Mouse (Mus musculus): Measurements from ENCODE around the gene Ifi202b. TPM values are rescaled to one million over a fixed set of nuclear protein-coding genes. Genes with fewer than 3 reads are reported as not detected.
"Not testable (repeated sequence)": the region's sequence is repeated elsewhere in the genome, so short reads cannot be mapped to it uniquely, and the experiment has no call there.

The Ifi202b gene
- total and polyA plus RNA-seq, 2 experiments from 2014 or later, result 0.28 TPM; not detected in 1

- not testable (repeated sequence) for H3K4me2 ChIP-seq (ENCODE audit: low read depth, low read length)
These were observed 41.0 kb downstream of the Ifi202b start for GRCm38 (mm10) chr1:173941522-173941921.

DNA sequence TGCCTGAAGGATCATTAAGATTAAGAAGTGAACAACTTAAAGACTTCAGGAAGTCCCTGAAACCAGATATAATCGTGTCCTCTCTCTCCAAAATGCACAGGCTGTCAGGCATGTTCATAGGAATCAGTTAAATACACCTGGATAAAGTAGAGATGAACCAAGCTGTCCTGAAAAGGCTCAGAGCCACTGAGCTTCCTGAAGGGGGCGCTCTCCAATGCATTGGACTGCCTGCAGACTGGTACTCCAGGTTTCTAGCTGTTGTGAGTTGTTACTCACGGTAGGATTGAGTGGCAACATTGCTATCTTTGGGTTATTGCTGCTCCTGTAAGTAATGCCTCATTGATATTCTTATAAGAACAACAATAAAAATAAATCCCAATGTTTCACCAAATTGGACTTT is 63.3 kb downstream of the Ifi202b start:
- not testable (repeated sequence) for H3K4me1 ChIP-seq (ENCODE audit: insufficient read depth, low read length); DNase-seq (ENCODE audit: low spot score); H3K4me2 ChIP-seq (ENCODE audit: low read depth, low read length); H3K27me3 ChIP-seq (ENCODE audit: insufficient read depth, low read length); H3K9ac ChIP-seq (replicated peaks; ENCODE audit: low read length); H3K4me3 ChIP-seq (ENCODE audit: low read length); H3K36me3 ChIP-seq (ENCODE audit: insufficient read depth, low read length); H3K9me3 ChIP-seq (ENCODE audit: low read length); H3K27ac ChIP-seq; ATAC-seq
- 74% methylated on average over 2 of the region's 3 CpGs for WGBS

More at GRCm38 (mm10) chr1:173941522-173941921, 41.0 kb downstream of the Ifi202b start:
- H3K4me3 ChIP-seq (ENCODE audit: low read length); H3K27me3 ChIP-seq (ENCODE audit: insufficient read depth, low read length); H3K36me3 ChIP-seq (ENCODE audit: insufficient read depth, low read length); H3K9ac ChIP-seq (replicated peaks; ENCODE audit: low read length); H3K27ac ChIP-seq; H3K9me3 ChIP-seq (ENCODE audit: low read length); DNase-seq (ENCODE audit: low spot score); ATAC-seq; H3K4me1 ChIP-seq (ENCODE audit: insufficient read depth, low read length): not testable (repeated sequence)
- WGBS, result 97% methylated on average over 2 of the region's 2 CpGs

GRCm38 (mm10) chr1:173914559-173914958 is 68.0 kb downstream of the Ifi202b start:
- ATAC-seq, result no peak
- H3K4me1 ChIP-seq (ENCODE audit: insufficient read depth, low read length), result no peaks in the 10 kb centered on the region
- H3K9me3 ChIP-seq (ENCODE audit: low read length), result no peaks in the 10 kb centered on the region
- TF ChIP-seq CTCF (IDR thresholded peaks at IDR 0.05; ENCODE audit: low read depth), result no peak
- 82% methylated on average over 2 of the region's 2 CpGs for WGBS
- DNase-seq (ENCODE audit: low spot score), result no peak
- H3K36me3 ChIP-seq (ENCODE audit: insufficient read depth, low read length), result no peaks in the 10 kb centered on the region
- no peak overlapping the region for H3K4me2 ChIP-seq (ENCODE audit: low read depth, low read length)
- no peak overlapping the region for H3K27ac ChIP-seq
- no peak overlapping the region for H3K9ac ChIP-seq (replicated peaks; ENCODE audit: low read length)
- H3K27me3 ChIP-seq (ENCODE audit: insufficient read depth, low read length), result no peaks in the 10 kb centered on the region
- H3K4me3 ChIP-seq (ENCODE audit: low read length), result no peak overlapping the region

GRCm38 (mm10) chr1:173913256-173913791 is 69.2 kb downstream of the Ifi202b start:
- H3K9me3 ChIP-seq (ENCODE audit: low read length); H3K36me3 ChIP-seq (ENCODE audit: insufficient read depth, low read length); H3K4me1 ChIP-seq (ENCODE audit: insufficient read depth, low read length); H3K27ac ChIP-seq; H3K9ac ChIP-seq (replicated peaks; ENCODE audit: low read length); DNase-seq (ENCODE audit: low spot score); H3K4me2 ChIP-seq (ENCODE audit: low read depth, low read length); H3K4me3 ChIP-seq (ENCODE audit: low read length); ATAC-seq; H3K27me3 ChIP-seq (ENCODE audit: insufficient read depth, low read length): not testable (repeated sequence)

Other genes with a start within 250 kb of the Ifi202b start
- gene Ifi207, start 241.0 kb downstream of the Ifi202b start, total RNA-seq (2014; rRNA removed), result 0.43 and 0.94 TPM in 2 replicates
- gene Ifi207, start 241.0 kb downstream of the Ifi202b start, polyA plus RNA-seq (2015; fragmentation: Nextera tagmentation; extraction: Ambion mirVana), result 0.28 and 0.29 TPM in 2 replicates
- gene Ifi204, start 215.8 kb downstream of the Ifi202b start, total RNA-seq (2014; rRNA removed), result 0.26 and 0.50 TPM in 2 replicates
- 1.2 TPM in 2 replicates for gene Ifi204, start 215.8 kb downstream of the Ifi202b start, polyA plus RNA-seq (2015; fragmentation: Nextera tagmentation; extraction: Ambion mirVana)
- 0.14 TPM in 1 of 2 replicates, not detected in the other for gene Ifi211, start 69.7 kb downstream of the Ifi202b start, total RNA-seq (2014; rRNA removed)
- gene Ifi211, start 69.7 kb downstream of the Ifi202b start, polyA plus RNA-seq (2015; fragmentation: Nextera tagmentation; extraction: Ambion mirVana), result 0.40 and 0.63 TPM in 2 replicates
- 0.68 and 2.3 TPM in 2 replicates for gene Mndal, start 40.3 kb downstream of the Ifi202b start, total RNA-seq (2014; rRNA removed)
- 2.8 and 3.7 TPM in 2 replicates for gene Mndal, start 40.3 kb downstream of the Ifi202b start, polyA plus RNA-seq (2015; fragmentation: Nextera tagmentation; extraction: Ambion mirVana)
- 1.4 and 1.6 TPM in 2 replicates for gene Ifi203, start 40.1 kb downstream of the Ifi202b start, total RNA-seq (2014; rRNA removed)
- 2.3 and 2.6 TPM in 2 replicates for gene Ifi203, start 40.1 kb downstream of the Ifi202b start, polyA plus RNA-seq (2015; fragmentation: Nextera tagmentation; extraction: Ambion mirVana)
- not detected in 2 replicates for gene Ifi205, start 49.1 kb upstream of the Ifi202b start, total RNA-seq (2014; rRNA removed)
- gene Ifi205, start 49.1 kb upstream of the Ifi202b start, polyA plus RNA-seq (2015; fragmentation: Nextera tagmentation; extraction: Ambion mirVana), result not detected in 2 replicates
- not detected in 2 replicates for gene Olfr433, start 58.0 kb upstream of the Ifi202b start, total RNA-seq (2014; rRNA removed)
- not detected in 2 replicates for gene Olfr433, start 58.0 kb upstream of the Ifi202b start, polyA plus RNA-seq (2015; fragmentation: Nextera tagmentation; extraction: Ambion mirVana)
- not detected in 2 replicates for gene Olfr432, start 66.5 kb upstream of the Ifi202b start, total RNA-seq (2014; rRNA removed)
- gene Olfr432, start 66.5 kb upstream of the Ifi202b start, polyA plus RNA-seq (2015; fragmentation: Nextera tagmentation; extraction: Ambion mirVana), result not detected in 2 replicates
- gene Olfr430, start 83.9 kb upstream of the Ifi202b start, total RNA-seq (2014; rRNA removed), result not detected in 2 replicates
- not detected in 2 replicates for gene Olfr430, start 83.9 kb upstream of the Ifi202b start, polyA plus RNA-seq (2015; fragmentation: Nextera tagmentation; extraction: Ambion mirVana)
- gene Olfr429, start 101.6 kb upstream of the Ifi202b start, total RNA-seq (2014; rRNA removed), result not detected in 2 replicates
- gene Olfr429, start 101.6 kb upstream of the Ifi202b start, polyA plus RNA-seq (2015; fragmentation: Nextera tagmentation; extraction: Ambion mirVana), result not detected in 2 replicates
- gene Olfr427, start 114.1 kb upstream of the Ifi202b start, total RNA-seq (2014; rRNA removed), result not detected in 2 replicates
- gene Olfr427, start 114.1 kb upstream of the Ifi202b start, polyA plus RNA-seq (2015; fragmentation: Nextera tagmentation; extraction: Ambion mirVana), result not detected in 2 replicates
- not detected in 2 replicates for gene Olfr231, start 138.4 kb upstream of the Ifi202b start, total RNA-seq (2014; rRNA removed)
- not detected in 2 replicates for gene Olfr231, start 138.4 kb upstream of the Ifi202b start, polyA plus RNA-seq (2015; fragmentation: Nextera tagmentation; extraction: Ambion mirVana)
- gene Olfr424, start 148.8 kb upstream of the Ifi202b start, total RNA-seq (2014; rRNA removed), result not detected in 2 replicates
- gene Olfr424, start 148.8 kb upstream of the Ifi202b start, polyA plus RNA-seq (2015; fragmentation: Nextera tagmentation; extraction: Ambion mirVana), result not detected in 2 replicates
- not detected in 2 replicates for gene Olfr420, start 172.9 kb upstream of the Ifi202b start, total RNA-seq (2014; rRNA removed)
- gene Olfr420, start 172.9 kb upstream of the Ifi202b start, polyA plus RNA-seq (2015; fragmentation: Nextera tagmentation; extraction: Ambion mirVana), result not detected in 2 replicates
- gene Spta1, start 190.0 kb upstream of the Ifi202b start, total RNA-seq (2014; rRNA removed), result not detected in 2 replicates
- 0.04 TPM in 1 of 2 replicates, not detected in the other for gene Spta1, start 190.0 kb upstream of the Ifi202b start, polyA plus RNA-seq (2015; fragmentation: Nextera tagmentation; extraction: Ambion mirVana)